Mouse (Mus musculus): ENCODE measurements around the gene Myo1g. TPM values are rescaled to one million over a fixed set of nuclear protein-coding genes. Genes with fewer than 3 reads are reported as not detected.
"Not testable (repeated sequence)": the region's sequence is repeated elsewhere in the genome, so short reads cannot be mapped to it uniquely, and the experiment has no call there.

The Myo1g gene
- total RNA-seq, 2 experiments from 2014 or later, result 2.0 to 2.3 TPM

DNA sequence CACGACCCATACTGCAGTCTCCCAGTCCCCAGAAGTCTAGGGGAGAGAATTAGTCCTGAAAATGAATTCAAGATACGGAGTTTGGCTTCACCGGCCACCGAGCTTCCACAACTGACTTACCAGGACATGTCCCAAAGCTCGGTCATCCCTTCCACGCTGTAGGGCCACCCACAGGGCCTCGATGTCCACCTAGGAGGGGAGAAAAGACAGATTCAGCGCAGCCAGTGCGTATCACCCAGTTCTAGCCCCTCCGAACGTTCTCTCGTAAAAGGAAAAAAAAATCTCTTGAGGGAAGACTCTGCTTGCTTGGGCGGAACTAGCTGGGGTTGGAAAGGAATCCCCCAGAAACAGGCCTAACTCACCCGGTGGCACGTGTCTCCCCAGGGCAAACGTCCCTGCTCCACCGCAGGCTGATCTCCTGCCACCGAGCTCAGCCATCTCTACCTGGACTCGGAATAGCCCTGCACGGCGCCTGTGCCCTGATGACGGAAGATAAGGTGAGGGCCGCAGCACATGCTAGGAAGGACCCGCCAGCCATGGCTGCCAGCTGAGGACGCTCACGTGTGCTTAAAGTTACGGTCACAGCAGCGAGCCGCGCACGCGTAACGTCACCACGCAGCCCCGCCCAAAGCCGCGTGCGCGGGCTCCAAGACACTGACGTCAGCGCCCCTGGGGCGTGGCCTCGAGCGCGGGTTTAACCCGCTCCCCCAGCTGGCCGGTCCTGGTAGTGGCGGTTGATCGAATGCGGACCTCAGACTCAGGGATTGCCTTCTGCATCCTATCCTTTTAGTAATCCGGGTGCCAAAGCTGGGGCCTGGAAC, 7.6 kb upstream of the Myo1g start:
- DNase-seq, result peak; percentile 98 to 99

DNA sequence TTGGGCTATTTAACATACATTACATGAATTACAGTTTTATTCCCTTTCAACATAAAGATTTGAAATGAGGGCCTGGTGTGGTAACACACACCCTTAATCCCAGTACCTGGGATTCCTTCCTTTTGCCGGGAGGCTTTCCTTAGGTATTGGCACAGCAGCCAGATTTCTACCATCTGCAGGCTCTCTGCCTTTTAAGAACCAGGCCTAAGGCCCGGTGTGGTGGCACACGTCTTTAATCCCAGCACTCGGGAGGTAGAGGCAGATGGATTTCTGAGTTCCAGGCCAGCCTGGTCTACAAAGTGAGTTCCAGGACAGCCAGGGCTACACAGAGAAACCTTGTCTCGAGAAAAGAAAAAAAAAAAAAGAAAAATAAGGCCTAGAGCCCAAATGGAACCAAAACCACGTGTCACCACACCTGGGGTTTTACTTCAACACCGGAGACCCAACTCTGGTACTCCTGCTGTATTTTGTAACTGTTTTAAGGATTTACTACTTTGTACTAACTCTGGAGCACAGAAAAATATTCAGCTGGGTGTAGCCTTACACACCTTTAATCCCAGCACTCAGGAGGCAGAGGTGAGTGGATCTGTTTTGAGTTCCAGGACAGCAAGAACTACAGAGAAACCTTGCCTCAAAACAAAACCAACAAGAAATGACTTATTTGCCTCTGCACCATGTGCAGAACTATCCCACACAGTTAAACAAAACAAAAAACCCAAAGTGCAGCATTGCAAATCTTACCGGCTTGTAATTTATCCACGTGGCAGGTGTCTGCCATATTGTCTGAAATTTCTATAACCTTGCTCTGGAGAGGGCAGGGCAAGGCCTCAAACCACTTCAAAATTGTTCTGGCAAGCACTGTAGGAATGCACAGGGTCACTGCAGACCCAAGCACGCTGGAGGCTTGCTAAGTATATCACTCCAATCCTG, 6.8 kb upstream of the Myo1g start:
- no peak for DNase-seq

DNA sequence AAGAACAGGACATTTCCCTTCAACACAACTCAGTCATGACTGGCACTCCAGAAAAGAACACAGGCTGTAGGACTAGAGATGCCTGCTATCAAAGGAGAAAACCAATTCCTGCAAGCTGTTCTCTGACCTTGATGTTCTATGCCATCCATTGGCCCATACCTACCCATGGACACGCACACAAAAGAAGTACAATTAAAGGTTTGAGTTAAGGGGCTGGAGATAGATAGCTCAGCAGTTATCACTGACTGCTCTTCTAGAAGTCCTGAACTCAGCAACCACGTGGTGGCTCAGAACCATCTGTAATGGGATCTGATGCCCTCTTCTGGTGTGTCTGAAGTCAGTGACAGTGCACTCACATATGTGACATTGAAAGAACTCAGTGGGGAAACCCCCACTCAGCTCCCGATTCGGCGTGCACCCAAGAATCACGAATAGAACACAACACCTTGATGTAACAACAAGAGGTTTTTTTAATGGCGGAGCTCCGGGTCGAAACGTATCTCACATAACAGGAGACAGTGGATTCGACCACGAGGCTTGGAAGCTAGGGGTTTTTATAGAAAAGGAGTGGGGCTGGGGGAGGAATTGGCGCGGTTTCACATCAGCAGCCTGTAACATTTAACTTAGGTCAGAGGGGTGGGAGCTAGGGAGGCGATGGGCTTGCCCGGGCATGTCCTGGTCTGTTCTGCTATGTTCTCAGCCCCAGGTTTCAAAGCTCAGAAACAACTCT, 5.9 kb upstream of the Myo1g start:
- DNase-seq, result not testable (repeated sequence)

DNA sequence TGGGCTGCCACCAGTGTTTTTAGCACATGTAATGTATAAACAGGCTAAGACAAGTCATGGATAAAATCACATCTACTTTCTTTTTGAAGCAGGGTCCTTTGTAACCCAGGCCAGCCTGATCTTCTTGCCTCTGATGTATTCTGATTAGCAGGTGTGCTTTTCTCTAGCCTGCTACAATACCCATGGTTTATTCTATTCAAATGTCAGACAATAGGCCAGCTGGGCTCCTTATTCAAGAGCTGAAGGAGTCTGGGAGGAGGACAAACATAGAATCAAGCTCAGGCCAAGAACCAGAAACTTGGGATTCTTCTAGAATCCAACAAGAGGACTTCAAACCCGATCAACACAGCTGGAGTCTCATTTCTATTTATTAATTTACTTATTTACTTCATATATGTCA, 4.5 kb upstream of the Myo1g start:
- DNase-seq, result no peak

DNA sequence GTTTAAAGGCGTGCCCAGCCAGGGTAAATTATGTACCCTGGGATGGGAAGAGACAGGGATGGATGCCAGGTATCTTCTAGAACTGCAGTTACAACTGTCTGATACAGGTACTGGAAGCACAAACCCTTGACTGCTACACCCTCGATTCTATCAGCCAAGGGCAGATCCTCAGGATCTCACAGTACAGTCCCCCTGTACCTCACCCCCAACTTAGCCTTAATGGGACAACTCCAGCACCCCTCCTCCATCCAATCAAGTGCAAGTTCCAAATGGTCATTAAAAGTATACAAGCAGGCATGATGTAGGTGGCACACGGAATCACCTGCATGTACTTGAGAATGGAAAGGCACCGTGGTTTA, 4.1 kb upstream of the Myo1g start:
- no peak for DNase-seq

DNA sequence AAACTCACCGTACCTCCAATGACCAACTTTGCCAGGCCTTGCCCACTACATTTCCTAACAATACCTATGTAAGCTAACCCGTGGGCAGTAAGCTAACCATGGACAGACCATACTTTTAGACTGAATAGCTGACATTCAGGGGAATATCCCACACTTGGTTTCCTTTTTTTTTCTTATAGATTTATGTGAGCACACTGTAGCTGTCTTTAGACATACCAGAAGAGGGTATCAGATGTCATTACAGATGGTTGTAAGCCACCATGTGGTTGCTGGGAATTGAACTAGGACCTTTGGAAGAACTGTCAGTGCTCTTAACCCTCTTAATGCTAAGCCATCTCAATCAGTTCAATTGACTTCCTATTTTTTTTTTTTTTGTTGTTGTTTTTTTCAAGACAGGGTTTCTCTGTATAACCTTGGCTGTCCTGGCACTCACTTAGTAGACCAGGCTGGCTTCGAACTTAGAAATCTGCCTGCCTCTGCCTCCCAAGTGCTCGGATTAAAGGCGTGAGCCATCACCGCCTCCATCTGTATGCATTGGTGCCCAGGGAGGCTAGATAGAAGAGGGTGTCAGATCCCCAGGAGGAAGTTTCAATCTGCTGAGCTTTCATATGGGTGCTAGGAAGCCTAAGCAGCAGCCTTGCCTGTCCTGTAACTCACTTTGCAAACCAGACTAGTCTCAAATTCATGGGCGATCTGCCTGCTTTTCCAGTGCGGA, 3.6 kb upstream of the Myo1g start:
- DNase-seq, result no peak

DNA sequence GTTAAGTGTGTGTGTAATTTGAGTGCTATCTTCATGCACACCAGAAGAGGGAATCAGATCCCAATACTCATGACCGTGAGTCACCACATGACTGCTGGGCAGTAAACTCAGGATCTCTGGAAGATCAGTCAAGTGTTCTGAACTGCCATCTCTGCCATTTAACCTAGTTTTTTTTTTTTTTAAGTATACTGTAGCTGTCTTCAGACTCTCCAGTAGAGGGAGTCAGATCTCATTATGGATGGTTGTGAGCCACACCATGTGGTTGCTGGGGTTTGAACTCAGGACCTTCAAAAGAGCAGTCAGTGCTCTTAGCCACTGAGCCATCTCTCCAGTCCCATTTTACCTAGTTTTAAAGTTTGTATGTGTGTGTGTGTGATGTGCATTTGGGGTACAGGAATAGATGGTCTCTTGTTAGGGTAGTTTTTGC, 2.9 kb upstream of the Myo1g start:
- DNase-seq, result no peak

DNA sequence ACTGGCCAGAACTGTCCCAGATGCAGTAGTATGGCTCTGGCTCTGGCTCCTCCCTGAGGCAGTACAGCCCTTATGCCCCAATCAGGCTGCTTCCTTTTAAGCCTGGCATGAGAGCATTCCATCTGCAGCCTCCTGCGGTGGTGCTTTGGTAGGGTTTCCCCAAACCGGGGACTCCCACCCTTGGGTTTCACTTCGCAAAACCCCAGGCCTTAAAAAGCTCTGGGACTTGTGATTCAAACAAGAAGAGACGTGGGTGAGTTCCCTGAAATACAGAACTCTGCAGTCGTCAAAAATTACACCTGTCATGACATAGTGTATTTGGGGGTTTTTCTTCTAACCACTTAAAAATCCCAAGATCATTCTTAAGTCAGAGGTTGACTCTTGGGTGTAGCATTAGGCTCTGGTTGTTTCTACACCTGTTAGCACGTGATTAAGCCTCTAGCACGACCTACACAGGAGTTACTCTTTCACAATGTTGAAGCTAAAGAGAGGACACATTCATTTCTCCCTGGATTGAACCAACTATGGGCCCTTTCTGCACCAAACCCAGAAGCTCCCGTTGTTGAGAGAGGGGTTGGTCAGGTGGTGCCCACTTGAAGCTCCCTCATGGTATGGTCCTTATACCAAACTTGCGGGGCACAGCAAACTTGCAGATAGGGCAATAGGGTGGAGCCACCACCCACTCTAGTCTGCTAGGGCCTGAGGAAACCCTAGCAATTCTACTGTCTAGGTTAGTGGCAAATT, 2.2 kb upstream of the Myo1g start:
- DNase-seq, result no peak

DNA sequence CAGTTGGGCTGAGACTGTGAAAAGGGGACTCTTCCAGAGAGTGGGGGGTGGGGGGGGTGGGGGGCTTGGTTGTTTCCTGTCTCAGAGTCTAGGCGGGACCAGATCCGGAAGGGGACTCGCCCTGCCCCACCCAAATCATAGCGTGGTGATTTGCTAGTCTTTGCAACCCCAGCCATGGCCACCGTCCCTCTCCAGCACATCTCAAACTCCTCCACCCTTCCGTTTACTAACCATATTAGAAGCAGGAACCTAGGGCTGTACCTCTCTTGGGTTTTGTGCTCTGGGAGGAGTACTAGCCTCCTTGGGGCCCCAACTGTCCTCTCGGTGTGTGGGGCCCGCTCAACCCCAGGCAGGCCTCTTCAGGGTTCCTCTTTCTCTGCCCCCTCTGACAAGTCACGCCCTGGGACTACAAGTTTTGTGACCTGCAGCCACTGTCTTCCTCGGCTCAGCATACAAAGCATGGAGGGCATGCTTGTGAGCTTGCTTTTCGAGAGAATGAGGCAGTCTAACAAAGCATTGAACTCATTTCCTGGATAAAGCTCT, 1.2 kb downstream of the Myo1g start:
- DNase-seq, result no peak

DNA sequence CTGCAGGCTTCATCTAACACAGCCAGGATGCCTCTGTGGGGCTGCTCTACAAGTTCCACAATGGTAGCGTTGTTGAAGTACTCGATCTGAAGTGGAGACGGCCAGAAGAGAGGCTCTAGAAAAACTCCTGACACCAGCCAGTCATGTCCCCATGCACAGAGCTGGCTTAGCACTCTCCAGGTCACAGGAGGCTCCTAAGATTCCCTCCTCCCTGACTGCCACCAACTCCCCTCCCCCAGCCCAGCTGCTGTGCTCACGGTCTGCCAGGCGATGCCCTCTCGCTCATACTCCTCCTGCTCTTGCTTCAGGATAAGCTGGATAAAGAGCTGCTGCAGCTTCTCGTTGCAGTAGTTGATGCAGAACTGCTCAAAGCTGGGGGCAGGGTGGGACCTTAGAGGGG, 5.9 kb downstream of the Myo1g start:
- DNase-seq, result no peak

DNA sequence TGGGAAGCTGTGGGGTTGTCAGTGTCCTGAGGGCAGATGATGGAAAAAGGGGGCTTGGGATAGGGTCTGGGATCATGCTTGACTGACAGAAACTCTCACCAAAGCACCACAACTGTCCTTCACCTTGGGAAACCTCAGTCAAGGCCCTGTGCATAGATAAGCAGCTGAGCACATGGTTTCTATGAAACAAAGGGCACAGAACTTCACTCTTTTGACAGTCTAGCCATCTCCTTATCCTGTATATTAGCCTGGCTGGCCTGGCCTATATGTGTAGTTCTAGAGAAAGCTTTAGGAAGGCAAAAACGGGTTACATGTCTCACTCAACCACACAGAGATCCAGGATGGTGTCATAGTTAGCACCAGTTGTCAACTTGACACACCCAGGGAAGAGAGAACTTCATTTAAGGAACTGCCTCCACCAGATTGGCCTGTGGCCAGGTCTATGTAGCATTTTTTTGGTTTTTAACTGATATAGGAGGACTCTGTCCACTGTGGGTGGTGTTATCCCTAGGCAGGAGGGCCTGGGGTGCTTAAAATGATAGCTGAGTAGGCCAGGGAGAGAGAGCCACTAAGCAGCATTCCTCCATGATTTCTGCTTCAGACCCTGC, 12.4 kb downstream of the Myo1g start:
- DNase-seq, result no peak

DNA sequence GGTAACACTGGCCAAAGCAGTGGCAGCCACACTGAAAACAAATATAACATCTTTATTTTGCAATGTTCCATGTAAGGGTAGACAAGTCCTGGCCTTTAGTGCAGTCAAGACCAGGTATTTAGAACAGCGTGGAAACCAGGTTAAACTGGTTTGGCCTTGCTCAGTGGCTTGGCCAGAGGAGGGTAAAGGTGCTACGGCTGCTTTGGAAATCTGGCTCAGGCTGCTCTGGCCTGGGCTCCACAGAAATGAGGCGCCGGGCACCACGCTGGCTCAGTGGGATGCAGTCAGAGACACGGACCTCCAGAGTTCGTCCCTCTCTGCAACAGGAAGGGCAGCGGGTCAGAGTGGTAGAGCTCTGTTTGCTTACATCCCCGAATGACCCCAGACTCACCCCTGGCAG, 14.2 kb downstream of the Myo1g start:
- DNase-seq, result no peak

DNA sequence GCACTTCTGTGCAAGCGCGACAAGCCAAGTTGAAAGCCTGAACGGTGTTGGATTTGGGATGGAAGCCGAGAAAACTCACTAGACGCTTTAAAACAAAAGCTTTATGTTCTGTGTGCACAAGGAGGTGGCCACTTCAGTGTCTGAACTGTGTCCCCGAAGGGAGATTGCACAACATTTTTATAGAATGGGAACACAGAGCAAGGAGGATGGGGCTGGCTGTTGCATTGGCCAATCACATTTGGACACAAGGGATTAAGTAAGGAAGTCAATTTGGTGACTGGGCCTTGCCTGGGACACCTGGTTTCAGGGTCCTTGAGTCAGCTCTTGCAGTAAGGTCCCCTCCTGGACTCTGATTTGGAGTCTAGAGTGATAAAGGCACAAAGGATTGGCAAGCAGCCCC, 16.1 kb downstream of the Myo1g start:
- DNase-seq, result no peak

DNA sequence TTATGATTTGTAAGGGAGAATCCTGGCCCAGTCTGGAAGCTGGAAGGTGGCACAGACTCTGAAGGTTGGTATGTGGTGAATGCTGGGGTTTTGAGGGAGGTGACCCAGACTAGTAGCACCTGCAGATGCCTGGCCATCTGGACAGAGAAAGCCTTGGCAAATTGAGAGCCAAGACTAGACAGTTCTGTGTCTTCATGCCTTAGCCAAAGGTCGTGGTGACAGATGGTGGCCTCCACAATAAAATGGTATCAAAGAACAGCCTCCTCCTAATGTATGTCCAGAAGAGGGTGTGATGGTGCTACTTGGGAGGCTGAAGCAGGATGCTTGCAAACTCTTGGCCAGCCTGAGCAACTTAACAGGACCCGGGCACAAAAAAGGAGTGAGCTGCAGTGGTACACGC, 16.5 kb downstream of the Myo1g start:
- DNase-seq, result no peak

DNA sequence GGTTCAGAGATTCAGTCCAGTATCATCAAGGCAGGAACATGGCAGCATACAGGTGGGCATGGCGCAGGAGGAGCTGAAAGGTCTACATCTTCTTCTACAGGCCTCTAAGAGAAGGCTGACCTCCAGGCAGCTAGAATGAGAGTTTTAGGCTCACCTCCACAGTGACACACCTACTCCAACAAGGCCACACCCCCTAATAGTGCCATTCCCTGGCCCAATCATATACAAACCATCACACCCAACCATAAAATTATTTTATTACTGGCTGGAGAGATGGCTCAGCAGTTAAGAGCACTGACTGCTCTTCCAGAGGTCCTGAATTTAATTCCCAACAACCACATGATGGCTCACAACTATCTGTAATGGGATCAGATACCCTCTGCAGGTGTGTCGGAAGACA, 18.3 kb downstream of the Myo1g start:
- DNase-seq, result no peak

DNA sequence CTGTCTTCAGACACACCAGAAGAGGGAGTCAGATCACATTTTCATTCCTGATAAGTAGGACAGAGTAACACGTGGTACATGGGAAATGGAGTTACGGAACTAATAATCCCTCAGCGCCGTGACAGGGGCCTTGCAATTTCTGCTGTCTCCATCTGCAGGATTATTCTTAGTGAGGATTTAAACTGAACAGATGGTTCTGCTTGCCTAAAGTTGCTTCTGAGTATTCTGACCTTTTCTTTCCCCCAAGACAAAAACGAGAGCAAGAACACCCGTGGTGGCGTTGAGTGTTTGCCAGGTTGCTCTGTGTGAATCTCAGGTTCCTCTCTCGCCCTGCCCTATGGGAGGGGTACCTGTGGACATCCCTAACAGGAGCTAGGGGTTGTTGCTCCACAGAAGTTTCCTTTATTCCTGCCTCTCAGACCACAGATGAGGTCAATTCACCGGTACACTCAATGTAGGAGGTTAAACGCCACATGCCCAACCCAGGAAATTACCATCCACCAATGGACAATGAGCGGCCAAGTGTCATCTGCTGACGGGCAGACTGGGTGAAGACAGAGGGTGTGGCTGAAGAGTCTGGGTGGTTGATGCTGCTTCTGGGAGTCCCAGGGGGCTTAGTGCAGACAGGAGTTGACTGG, 23.3 kb downstream of the Myo1g start:
- DNase-seq, result no peak

DNA sequence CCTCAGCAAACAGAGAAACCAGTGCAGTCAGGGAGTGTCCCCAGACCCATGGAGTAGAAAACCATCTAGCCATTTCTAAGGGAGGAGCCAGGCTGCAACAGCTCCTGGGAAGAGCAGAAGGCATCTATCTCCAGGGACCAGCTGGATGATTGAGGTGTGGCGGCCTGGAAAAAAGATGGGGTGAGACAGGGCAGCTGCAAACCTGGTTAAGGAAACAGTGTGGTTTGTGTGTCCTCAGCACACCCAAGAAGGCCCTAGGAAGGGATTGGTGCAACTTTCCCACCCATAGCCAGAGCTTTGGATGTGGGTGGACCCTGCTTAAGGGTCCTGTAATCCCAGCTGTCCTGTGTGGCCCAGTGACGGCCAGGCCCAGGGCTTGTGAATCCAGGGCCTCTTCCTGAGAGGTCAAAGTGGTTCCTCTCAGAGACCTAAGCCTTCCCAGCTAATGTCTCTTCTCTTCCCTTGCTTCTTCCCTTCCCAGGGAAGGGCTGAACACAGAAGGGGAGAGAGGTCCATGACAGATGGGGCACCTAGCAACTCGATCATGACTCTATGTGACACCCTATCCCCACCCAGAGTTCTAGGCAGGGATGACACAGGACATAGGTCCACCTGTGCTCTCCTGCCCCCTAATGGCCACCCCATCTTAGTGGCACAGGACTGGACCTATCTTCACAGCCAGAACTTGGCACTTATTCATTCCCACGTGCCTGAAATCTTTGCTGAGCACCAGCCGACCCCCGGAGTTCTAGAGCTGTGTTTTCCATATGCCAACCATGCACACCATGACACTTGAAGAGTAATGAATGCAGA, 30.9 kb downstream of the Myo1g start:
- DNase-seq, result peak; percentile 64 to 80

DNA sequence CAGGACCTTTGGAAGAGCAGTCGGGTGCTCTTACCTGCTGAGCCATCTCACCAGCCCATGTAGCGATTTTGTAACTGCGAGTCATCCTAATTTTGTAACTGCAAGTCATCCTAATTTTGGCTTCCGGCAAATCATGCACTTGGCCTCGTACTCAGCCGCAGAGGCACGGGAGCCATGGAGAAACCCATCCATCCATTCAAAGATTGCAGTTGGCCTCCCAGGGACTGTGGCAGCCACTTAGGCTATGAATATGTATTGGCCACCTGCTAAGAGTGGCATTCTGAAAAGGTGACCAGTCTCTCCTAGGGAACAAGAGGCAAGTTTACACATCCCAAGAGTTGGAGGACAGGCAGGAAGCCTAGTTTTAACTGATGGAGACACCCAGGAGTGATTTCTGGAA, 31.5 kb downstream of the Myo1g start:
- peak in 1 of 2 experiments; percentile 22 for DNase-seq

DNA sequence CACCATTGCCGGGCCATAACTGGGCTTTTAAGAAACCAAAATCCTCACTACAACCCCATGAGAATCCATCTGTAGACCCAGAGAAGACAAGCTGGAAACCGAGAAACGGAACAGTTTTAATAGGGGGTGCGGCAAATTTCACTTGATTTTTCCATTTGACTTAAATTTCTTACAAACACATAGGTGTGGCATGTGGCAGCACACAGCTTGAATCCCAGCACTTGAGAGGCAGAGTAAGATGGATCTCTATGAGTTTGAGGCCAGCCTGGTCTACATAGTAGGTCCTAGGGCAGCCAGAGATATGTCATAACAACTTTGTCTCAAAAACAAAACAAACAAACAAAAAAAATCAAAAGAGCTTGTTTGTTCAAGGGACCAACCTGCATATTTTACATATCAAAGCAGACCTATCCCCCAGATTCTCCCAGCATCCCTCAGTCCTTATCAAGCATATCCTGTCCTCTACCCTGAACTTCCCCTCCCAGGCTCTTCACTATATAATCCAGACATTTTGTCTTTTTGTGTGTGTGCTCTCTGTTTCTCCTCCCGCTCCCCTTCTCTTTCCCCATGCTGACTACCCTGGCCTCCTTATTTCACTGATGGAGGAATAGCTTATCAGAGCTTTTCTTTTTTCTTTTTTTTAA, 32.6 kb downstream of the Myo1g start:
- no peak for DNase-seq
